Mouse (Mus musculus) regulatory T cell (primary cell): Measurements from ENCODE around the gene Nfia.

Experiments
- in situ Hi-C: fragments of 300-600 bp; cut with MboI, MseI; formaldehyde crosslinking; loops from one replicate; pipeline ENCODE4 v1.15.1; 2025; ENCODE audit warnings: high pct_unique_total_duplicates

The Nfia gene

GRCm38 (mm10) chr4:97995911-97996712, 223.6 kb downstream of the Nfia start:
- in situ Hi-C loops = loop anchor here (5.0 kb wide), 2 partner anchors 46 to 111 kb away; no protein-coding TSS in a partner anchor

GRCm38 (mm10) chr4:97997151-97997817, 224.8 kb downstream of the Nfia start:
- in situ Hi-C loops = loop anchor here (5.0 kb wide), 2 partner anchors 45 to 110 kb away; no protein-coding TSS in a partner anchor

- in situ Hi-C loops = no loop called here
These were observed 229.7 kb downstream of the Nfia start for GRCm38 (mm10) chr4:98002206-98002605.

GRCm38 (mm10) chr4:98003323-98004107, 231.0 kb downstream of the Nfia start:
- in situ Hi-C loops = no loop called here

- in situ Hi-C loops = no loop called here
These were observed 231.6 kb downstream of the Nfia start for GRCm38 (mm10) chr4:98004108-98004625.

GRCm38 (mm10) chr4:98004986-98005385, 232.5 kb downstream of the Nfia start:
- in situ Hi-C loops = no loop called here

GRCm38 (mm10) chr4:98008814-98009368, 236.4 kb downstream of the Nfia start:
- in situ Hi-C loops = no loop called here

- in situ Hi-C loops = no loop called here
These were observed 237.4 kb downstream of the Nfia start for GRCm38 (mm10) chr4:98009966-98010365.

GRCm38 (mm10) chr4:98019811-98020210, 247.3 kb downstream of the Nfia start:
- in situ Hi-C loops = no loop called here

- in situ Hi-C loops = no loop called here
These were observed 248.3 kb downstream of the Nfia start for GRCm38 (mm10) chr4:98020836-98021235.

GRCm38 (mm10) chr4:98023245-98023792, 250.8 kb downstream of the Nfia start:
- in situ Hi-C loops = no loop called here

GRCm38 (mm10) chr4:98027412-98027811, 254.9 kb downstream of the Nfia start:
- in situ Hi-C loops = no loop called here

- in situ Hi-C loops = no loop called here
These were observed 259.3 kb downstream of the Nfia start for GRCm38 (mm10) chr4:98031871-98032270.

GRCm38 (mm10) chr4:98032332-98032731, 259.8 kb downstream of the Nfia start:
- in situ Hi-C loops = no loop called here

- in situ Hi-C loops = no loop called here
These were observed 266.6 kb downstream of the Nfia start for GRCm38 (mm10) chr4:98039095-98039494.

- in situ Hi-C loops = loop anchor here (5.0 kb wide), 1 partner anchor 43 kb away; no protein-coding TSS in a partner anchor
These were observed 267.6 kb downstream of the Nfia start for GRCm38 (mm10) chr4:98040179-98040578.

GRCm38 (mm10) chr4:98044611-98045010, 272.1 kb downstream of the Nfia start:
- in situ Hi-C loops = loop anchor here (5.0 kb wide), 1 partner anchor 47 kb away; no protein-coding TSS in a partner anchor

- in situ Hi-C loops = no loop called here
These were observed 274.8 kb downstream of the Nfia start for GRCm38 (mm10) chr4:98047369-98047768.

GRCm38 (mm10) chr4:98049584-98049983, 277.1 kb downstream of the Nfia start:
- in situ Hi-C loops = no loop called here

GRCm38 (mm10) chr4:98050003-98050620, 277.6 kb downstream of the Nfia start:
- in situ Hi-C loops = no loop called here

GRCm38 (mm10) chr4:98050781-98051180, 278.2 kb downstream of the Nfia start:
- in situ Hi-C loops = no loop called here
